Mouse (Mus musculus) testis, adult 2 months (tissue): ENCODE results near the gene Sox5. TPM values are rescaled to one million over a fixed set of nuclear protein-coding genes. Genes with fewer than 3 reads are reported as not detected.

Source experiments
- H3K27ac ChIP-seq: fragments of 200-500 bp; 2 replicates; pipeline ENCODE4 v1.5.1; 2012; ENCODE audit warnings: low read depth, low read length; ENCODE audit not compliant: control insufficient read depth, insufficient read depth
- H3K27me3 ChIP-seq: fragments of 200-500 bp; 2 replicates; pipeline ENCODE4 v1.6.1; 2012; ENCODE audit warnings: mild to moderate bottlenecking, low read length, moderate library complexity; ENCODE audit not compliant: control insufficient read depth, insufficient read depth
- H3K36me3 ChIP-seq: fragments of 200-500 bp; 2 replicates; pipeline ENCODE4 v1.6.1; 2012; ENCODE audit warnings: mild to moderate bottlenecking, low read length; ENCODE audit not compliant: control insufficient read depth, insufficient read depth
- H3K4me1 ChIP-seq: fragments of 200-500 bp; 2 replicates; pipeline ENCODE4 v1.6.1; 2012; ENCODE audit warnings: low read length; ENCODE audit not compliant: control insufficient read depth, insufficient read depth
- H3K4me3 ChIP-seq: fragments of 200-500 bp; 2 replicates; pipeline ENCODE4 v1.5.1; 2012; ENCODE audit warnings: low read depth, mild to moderate bottlenecking, low read length, moderate library complexity, mixed read lengths; ENCODE audit not compliant: control insufficient read depth
- CTCF ChIP-seq: fragments of 200-500 bp; IDR thresholded peaks from 2 replicates; pipeline ENCODE4 v1.5.1; 2012; ENCODE audit warnings: low read depth, mild to moderate bottlenecking, inconsistent platforms, low read length, moderate library complexity; ENCODE audit not compliant: control insufficient read depth, insufficient read depth, insufficient replicate concordance
- POLR2A ChIP-seq: fragments of 200-500 bp; IDR thresholded peaks from 2 replicates; pipeline ENCODE4 v1.6.1; 2012; ENCODE audit warnings: low read depth, mild to moderate bottlenecking, inconsistent platforms, low read length, moderate library complexity; ENCODE audit not compliant: control insufficient read depth
- polyA plus RNA-seq: library from polyadenylated mRNA; depleted of rRNA; stranded (reverse); fragments of >200 nt; gene quantifications from 2 replicates; pipeline ENCODE4 v1.2.3, GENCODE M21; 2012

Sox5 gene
- polyA plus RNA-seq, 1 experiment = 148 TPM

DNA sequence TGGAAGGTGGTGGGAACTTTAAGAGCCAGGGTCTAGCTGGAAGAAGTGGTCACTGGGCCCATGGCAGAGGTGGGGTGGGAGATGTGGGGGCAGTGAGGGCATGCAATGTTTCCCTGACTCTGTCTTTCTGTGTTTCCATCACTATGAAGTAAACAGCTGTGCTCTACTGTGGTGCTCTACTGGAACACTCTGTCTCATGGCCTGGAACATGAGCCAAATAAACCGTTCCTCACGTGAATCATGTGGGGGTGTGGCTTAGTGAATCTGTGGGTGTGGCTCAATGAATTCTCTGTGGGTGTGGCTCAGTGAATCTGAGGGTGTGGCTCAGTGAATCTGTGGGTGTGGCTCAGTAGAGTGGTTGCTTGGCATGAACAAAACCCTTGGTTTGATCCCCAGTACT, 42.0 kb downstream of the Sox5 start:
- no peak overlapping the region for H3K4me3 ChIP-seq
- no peak overlapping the region for H3K27ac ChIP-seq
- no peaks in the 10 kb centered on the region for H3K27me3 ChIP-seq
- no peaks in the 10 kb centered on the region for H3K36me3 ChIP-seq
- peaks cover 6% of the 10 kb centered on the region for H3K4me1 ChIP-seq
- TF ChIP-seq CTCF = no peak
- no peak for TF ChIP-seq POLR2A

DNA sequence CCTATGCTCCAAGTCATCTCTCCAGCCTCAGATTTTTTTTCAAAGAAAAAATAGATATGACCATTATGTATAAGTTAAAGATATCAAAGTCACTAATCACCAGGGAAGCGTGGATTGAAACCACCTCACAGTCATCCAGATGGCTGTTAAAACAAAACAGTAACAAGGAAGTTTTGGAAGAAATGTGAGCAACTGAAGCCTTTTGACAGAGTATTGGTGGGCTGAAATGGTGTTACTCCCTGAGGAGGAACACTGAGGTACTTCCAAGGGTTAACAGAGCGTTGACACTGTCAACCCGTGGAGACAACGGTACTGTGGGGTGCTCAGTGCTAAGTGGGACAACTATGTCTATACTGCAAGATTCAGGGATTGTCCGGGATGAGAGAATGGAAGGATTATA, 44.0 kb downstream of the Sox5 start:
- TF ChIP-seq CTCF (no peak), POLR2A (no peak)
- Histone ChIP-seq H3K27me3 (no peaks in the 10 kb centered on the region), H3K27ac (no peak overlapping the region), H3K4me1 (peaks cover 6% of the 10 kb centered on the region), H3K36me3 (no peaks in the 10 kb centered on the region), H3K4me3 (no peak overlapping the region)

DNA sequence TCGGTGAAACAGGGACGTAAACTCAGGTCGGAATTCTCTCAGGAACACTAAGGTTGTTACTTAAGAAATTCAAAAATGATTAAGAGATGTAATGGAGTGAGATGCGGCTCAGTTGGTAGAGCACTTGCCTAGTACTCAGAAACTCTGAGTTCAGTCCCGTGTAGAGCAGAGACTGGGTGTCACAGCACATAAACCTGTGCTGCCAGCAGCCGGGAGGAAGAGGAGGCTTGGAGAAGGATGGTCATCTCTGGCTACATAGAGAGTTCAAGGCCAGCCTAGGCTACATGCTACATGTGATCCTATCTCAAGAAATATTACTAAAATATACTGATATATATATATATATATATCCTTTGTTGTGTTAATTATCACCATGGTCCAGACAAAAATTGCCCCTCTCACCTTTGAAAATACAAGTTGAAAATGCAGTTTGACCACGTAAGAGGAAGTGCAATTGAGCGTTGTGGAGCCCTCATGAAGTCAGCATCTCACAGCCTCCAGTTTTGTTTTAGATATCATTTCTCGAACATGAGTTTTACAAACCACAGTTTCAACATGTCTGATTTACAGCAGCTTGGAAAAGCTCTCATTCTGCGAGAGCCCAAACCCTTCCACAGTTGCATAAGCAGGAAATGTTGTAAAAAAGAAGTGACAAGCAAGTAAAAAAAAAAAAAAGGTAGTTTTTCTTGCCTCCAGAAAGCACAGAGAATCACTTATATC, 50.4 kb downstream of the Sox5 start:
- TF ChIP-seq CTCF = no peak
- no peak for TF ChIP-seq POLR2A
- no peak overlapping the region for H3K27ac ChIP-seq
- no peak overlapping the region for H3K4me3 ChIP-seq
- H3K4me1 ChIP-seq = no peaks in the 10 kb centered on the region
- H3K27me3 ChIP-seq = no peaks in the 10 kb centered on the region
- no peaks in the 10 kb centered on the region for H3K36me3 ChIP-seq

DNA sequence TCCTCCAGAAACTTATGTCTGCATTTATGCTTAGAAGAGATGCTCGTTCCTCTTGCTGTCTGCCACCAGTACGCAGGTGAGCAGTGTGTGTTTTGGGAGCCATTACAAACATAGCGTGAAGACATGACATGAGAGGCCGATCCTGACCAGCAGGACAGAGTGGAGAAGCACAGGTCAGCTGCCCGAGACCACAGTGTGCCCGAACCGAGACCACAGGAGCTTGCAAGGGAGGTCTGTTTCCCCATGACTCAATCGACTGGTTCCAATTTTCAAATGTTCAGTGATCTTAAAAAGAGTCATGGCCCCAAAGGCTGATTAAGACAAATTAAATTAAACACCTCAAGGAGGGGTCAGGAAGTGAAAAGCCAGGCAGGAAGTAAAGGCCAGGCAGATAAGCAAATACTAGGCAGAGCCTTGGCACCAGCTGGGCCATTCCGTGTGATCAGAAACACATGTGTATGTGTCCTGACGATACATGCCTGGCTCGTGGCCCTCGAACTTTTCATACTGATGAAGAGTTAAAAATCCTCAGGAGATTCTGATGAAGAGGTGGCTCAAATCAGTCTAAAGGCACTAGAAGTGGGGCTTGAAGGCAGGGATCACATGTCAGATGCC, 58.1 kb downstream of the Sox5 start:
- TF ChIP-seq POLR2A (no peak), CTCF (no peak)

DNA sequence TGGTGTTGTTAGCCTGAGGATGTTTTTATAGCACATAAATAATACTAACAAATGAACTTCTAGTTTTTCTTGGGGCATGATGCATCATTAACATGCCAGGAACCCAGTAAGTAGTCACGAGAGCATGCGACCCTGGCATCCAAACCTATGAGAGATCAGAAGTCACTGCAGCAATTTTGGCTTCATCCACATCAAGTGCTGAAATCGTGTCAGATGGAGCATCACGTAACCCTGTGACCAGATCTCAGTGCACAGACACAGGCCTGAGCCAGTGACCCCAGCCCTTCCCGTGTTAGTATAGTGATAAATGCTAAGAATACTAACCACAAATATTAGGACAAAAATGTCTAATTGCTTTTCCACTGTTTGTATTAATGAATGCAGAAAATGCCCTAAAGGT, 58.8 kb downstream of the Sox5 start:
- TF ChIP-seq POLR2A (no peak), CTCF (no peak)
- Histone ChIP-seq H3K27ac (no peak overlapping the region), H3K4me1 (peaks cover 5% of the 10 kb centered on the region), H3K36me3 (no peaks in the 10 kb centered on the region), H3K27me3 (no peaks in the 10 kb centered on the region), H3K4me3 (no peak overlapping the region)

More for the DNA sequence above, 58.1 kb downstream of the Sox5 start:
- H3K27me3 ChIP-seq = no peaks in the 10 kb centered on the region
- no peak overlapping the region for H3K27ac ChIP-seq
- no peak overlapping the region for H3K4me3 ChIP-seq
- no peaks in the 10 kb centered on the region for H3K36me3 ChIP-seq
- H3K4me1 ChIP-seq = peaks cover 5% of the 10 kb centered on the region

DNA sequence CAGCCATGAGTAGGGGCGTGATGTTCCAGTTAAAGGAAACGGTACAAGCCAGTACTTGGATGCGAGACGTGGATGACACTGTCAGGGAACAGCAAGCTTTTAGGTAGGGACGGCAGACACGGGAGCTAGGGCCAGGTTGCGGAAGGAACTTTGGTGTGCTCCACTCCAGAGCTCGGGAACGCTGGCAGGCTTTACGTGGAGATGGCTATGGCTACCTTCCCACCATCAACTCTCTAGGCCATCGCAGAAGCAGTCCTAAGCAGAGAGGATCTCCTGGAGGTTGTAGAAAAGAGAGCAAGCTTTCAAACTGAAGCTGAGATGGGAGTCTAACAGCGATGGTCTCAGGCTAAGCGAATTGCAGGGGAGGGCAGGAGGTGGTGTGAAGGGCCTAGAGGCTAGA, 60.9 kb downstream of the Sox5 start:
- TF ChIP-seq CTCF = no peak
- no peak for TF ChIP-seq POLR2A
- peaks cover 5% of the 10 kb centered on the region for H3K4me1 ChIP-seq
- no peaks in the 10 kb centered on the region for H3K36me3 ChIP-seq
- H3K4me3 ChIP-seq = peak overlapping the region; percentile 68
- no peak overlapping the region for H3K27ac ChIP-seq
- no peaks in the 10 kb centered on the region for H3K27me3 ChIP-seq

DNA sequence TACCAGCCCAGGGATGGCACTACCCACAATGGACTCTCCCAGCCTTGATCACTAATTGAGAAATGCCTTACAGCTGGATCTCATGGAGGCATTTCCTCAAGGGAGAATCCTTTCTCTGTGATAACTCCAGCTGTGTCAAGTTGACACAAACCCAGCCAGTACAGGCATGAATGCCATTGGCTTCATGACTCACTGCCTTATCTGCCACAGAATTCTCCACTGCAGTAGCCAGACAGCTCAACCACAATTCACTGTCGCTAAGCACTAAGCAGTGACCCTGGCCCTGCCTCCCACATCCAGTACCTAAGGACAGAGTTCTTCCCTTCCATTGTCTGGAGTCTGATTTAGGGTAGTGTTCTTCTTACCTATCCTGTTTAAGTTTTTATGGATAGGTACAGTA, 65.4 kb downstream of the Sox5 start:
- Histone ChIP-seq H3K4me1 (peaks cover 5% of the 10 kb centered on the region), H3K27ac (no peak overlapping the region), H3K36me3 (no peaks in the 10 kb centered on the region), H3K4me3 (no peak overlapping the region), H3K27me3 (no peaks in the 10 kb centered on the region)
- TF ChIP-seq POLR2A (no peak), CTCF (no peak)
